Mouse (Mus musculus) v-Abl transformed pro-B cells (cell line): ENCODE data around the gene Pum3.
"Not testable (repeated sequence)": the region's sequence is repeated elsewhere in the genome, so short reads cannot be mapped to it uniquely, and the experiment has no call there.

Source experiments
- in situ Hi-C, 2 experiments: fragments of 400-800 bp; cut with MboI; formaldehyde crosslinking; loops; one replicate each; pipeline ENCODE4 v1.15.1; 2025; ENCODE audit not compliant: unreplicated experiment in 2 of 2

Gene Pum3

DNA sequence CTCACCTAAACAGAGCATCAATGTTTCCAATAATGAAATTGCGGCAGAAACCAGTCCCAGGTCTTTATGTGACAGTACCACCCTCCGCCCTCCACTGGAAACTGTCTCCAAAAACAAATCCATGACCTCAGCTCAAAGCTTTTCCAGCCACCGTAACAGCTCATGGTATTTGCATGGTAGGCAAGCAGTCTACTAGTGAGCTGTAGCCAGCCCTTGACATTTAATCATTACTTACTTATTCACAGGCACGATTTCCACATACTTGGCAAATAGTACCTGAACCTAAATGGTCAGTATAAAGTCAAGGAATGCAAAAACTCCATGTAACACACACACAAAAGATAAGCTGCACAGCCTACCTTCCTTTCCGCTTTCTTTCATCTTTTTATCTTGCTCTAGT lies 33.7 kb downstream of the Pum3 start:
- in situ Hi-C loops, result no loop called here

GRCm38 (mm10) chr19:27395481-27395880 lies 34.1 kb downstream of the Pum3 start:
- in situ Hi-C loops, result no loop called here

GRCm38 (mm10) chr19:27394341-27394990 lies 35.2 kb downstream of the Pum3 start:
- in situ Hi-C loops, result no loop called here

GRCm38 (mm10) chr19:27392431-27392830 lies 37.2 kb downstream of the Pum3 start:
- in situ Hi-C loops, result no loop called here

DNA sequence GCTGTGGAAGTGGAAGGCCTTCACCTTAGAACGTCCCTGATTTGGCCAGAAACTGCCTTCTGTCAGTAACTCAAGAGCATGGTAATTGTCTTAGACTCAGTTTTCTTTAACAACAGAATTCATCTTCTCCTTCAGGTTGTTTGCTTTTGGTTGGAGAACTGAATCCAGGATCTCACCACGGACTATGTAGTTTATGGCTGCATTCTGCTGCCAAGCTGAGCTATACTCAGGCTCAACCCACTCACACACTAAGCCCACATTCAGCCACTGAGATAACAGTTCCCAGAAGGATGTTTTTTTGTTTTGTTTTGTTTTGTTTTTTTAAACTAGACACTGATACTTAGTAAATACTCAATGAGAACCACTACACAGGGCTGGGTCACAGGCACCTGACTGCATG lies 38.3 kb downstream of the Pum3 start:
- in situ Hi-C loops, result no loop called here

DNA sequence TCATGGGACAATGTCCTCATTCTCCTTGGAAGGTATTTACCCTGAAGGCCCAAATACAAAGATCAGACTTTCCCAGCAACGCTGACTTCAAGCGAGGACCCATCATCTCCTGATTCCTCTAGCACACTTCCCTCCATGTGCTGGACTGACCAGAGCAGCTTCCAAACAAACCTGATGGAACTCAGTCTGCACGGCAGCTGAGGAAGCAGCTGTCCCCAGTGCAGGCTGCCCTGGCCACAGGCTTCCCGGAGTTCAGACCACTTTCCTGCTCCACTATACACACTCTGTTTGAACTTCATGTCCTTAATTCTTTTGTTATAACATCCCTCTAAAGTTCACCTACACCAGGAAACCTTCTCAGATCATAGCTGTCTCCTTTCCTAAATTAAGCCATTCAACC lies 40.1 kb downstream of the Pum3 start:
- in situ Hi-C loops, result not testable (repeated sequence)

DNA sequence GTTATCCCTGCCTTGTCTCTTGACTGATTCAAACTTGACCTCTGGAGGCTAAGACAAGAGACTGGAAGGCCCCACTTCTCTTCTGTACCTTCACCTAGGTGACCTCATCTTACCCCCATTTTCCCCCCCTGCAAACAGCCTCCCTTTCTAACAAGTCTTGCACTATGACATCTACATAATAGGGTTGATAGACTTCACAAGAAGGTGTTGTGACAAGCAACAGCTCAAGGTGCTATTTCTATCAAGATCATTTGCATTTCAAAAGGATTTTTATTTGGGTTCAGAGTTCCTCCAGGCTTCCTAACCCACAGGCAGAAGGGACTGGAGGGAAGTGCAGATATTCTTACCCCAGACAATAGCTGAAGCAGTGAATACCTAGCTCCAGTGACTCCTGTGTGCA lies 44.3 kb downstream of the Pum3 start:
- in situ Hi-C loops, result no loop called here

DNA sequence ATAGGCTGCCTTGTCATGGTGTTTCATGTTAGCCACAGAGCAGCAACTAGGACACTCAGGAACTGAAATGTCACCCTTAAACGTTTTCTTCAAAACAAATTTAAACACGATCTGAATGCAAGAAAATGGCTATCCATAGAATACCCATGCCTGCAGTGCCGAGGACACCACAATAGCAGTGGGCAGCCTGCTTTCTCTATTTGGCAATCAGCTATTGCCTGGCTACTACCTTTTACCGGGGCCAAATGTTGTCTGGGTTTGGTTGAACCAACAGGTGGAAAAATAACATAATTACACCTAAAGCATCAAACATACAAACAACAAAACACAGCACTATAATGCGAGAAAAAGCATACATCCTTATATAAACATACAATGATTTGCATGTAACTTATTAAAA lies 46.4 kb downstream of the Pum3 start:
- in situ Hi-C loops, result no loop called here

- in situ Hi-C loops, result no loop called here
Measured at GRCm38 (mm10) chr19:27382131-27382530, 47.5 kb downstream of the Pum3 start.

GRCm38 (mm10) chr19:27379712-27380401 lies 49.8 kb downstream of the Pum3 start:
- in situ Hi-C loops, result no loop called here

DNA sequence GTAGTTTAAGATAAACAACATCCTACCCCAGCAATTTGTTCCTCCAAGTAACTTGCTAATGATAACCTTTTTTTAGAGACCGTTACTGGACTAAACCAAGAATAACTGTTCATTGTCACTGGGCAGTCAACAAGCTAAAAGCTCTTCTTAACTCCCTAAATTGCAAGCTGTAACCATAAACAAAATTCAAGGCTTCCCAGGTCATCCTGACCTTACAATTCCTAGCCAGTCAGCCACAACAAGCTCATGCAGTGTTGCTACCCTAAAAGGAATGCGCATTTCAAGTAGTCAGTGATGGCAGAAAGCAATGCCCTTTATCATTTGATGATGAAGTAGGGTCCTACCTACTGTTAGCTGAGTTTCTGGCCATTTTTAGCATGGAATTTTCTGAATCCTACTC lies 58.8 kb downstream of the Pum3 start:
- in situ Hi-C loops, result no loop called here

DNA sequence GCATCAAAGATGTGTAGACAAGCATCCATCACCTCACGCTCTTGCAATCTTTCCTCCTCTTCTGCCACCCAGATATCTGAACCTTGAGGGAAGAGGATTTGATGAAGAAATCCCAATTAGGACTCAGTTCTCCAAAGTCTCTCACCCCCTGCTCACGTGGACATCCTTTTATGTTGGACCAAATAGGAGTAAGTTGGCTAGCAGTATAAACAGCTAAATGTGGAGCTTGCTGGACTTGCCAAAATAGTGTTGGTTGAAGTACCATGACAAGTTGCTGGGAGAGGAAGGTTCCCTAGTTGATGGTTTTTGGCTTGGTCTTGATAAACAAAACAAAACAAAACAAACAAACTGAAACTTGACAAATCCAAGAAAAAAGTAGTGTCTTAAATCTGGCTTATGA lies 59.5 kb downstream of the Pum3 start:
- in situ Hi-C loops, result no loop called here

DNA sequence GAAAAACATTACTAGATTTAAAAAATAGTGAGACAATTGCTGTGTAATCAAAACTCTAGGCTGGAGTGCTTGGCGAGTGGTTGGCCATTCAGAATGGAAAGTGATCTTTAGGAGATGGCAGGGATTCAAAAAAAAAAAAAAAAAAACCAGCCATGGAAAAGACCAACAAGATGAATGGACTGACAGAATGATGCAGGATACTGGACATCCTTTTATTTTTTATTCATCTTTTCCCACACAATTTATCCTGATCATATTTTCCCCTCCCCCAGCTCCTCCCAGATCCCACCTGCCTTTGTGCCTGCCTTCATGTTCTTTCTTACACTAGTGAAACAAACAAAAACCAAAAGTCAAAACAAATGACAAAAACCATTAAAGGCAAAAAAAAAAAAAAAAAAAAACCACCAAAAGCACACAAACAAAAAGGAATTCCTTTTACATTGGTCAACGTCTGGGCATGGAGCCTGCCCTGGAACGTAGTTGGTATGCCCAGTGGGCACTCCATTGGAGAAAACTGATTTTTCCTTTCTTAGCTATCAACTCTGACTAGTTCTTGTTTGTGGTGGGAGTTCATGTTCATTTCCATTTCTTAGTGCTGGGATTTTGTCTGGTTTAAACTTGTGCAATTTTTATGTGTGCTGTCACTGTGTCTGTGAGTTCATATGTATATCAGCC lies 60.0 kb downstream of the Pum3 start:
- in situ Hi-C loops, result no loop called here

- in situ Hi-C loops, result no loop called here
Measured at GRCm38 (mm10) chr19:27366113-27366746, 63.4 kb downstream of the Pum3 start.

GRCm38 (mm10) chr19:27364521-27364931 lies 65.1 kb downstream of the Pum3 start:
- in situ Hi-C loops, result no loop called here

- in situ Hi-C loops, result no loop called here
Measured at GRCm38 (mm10) chr19:27363891-27364290, 65.7 kb downstream of the Pum3 start.

DNA sequence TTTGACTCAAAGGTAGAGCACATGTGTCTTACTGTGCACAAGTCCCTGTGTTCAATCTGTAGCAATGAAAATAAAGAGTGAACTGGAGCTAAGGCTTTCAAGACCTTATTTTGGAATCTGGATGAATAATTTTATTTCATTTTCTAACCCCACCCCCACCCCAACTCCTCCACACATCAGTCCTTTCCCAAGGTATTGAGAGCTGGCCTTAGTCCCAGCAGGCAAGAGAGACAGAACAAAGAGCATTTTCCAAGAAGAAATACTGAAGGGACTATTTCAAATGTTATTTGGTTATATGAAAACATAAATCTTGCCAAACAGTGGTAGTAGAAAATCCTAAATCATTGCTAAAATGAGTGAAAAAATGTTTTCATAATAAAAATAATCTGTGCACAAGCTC lies 69.2 kb downstream of the Pum3 start:
- in situ Hi-C loops, result no loop called here

GRCm38 (mm10) chr19:27351700-27352099 lies 77.9 kb downstream of the Pum3 start:
- in situ Hi-C loops, result no loop called here

DNA sequence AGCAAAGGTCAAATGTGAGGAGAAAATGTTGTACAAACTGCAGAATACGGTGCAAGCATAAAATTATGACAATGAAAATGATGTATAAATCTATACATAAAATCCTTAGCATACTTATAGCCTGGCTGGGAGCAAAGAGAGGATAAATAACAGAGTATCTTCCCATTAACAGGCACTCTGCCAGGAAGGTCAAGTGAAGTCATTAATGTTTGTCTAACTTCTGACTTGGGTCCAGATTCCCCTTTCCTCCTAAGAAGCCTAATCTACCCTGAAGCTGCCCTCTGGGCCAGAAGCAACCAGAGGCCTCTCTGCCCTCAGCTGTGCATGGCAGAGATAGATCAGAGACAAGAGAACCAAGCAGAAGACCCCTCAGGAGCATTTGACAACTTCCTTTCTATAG lies 83.1 kb downstream of the Pum3 start:
- in situ Hi-C loops, result no loop called here
